Mouse (Mus musculus): ENCODE data around the gene Samd4. TPM values are rescaled to one million over a fixed set of nuclear protein-coding genes. Genes with fewer than 3 reads are reported as not detected.

Gene Samd4
- polyA plus RNA-seq, 1 experiment from 2014 or later = 0.50 TPM

DNA sequence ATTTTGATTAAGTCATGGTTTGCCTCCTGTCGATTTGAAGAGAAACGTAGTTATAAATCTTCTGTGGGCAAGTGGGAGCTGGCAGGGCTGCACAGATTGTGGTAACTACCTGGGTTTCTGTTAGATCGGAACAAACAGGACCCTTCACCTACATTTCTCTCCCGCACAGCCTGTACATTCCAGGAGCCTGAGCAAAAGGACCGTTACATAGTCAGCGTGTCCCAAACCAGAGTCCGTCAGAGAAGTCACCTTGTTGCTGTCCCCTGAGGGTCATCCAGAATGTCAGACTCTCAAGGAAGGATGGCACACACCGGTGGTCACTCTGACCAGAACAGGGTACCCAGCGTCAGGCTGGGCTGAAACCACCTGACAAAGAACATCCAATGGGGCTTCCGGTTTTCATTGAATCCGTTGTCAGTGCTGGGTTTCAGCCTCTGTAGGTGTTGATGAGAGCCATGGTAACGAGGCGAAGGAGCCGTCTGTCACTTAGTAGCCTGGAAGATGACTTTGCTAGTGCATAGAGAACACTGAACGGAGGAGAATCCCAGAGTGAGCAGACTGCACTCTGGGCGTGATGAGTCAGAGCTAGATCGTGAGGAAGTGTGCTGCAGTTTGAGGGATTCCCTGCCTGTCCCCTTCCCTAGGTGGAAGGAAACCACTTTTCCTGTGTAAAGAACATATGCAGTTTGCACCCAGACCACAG is 98.2 kb downstream of the Samd4 start:
- Histone ChIP-seq H3K27ac (no peak overlapping the region), H3K4me3 (replicated peaks) (no peak overlapping the region), H3K27me3 (no peaks in the 10 kb centered on the region), H3K4me2 (no peak overlapping the region), H3K36me3 (no peaks in the 10 kb centered on the region), H3K4me1 (replicated peaks) (no peaks in the 10 kb centered on the region), H3K9ac (no peak overlapping the region), H3K9me3 (replicated peaks) (no peaks in the 10 kb centered on the region)
- 44% methylated on average over 17 of the region's 17 CpGs for WGBS (ENCODE audit: insufficient replicate concordance)
- ATAC-seq (ENCODE audit: low read depth) (no peak), DNase-seq (no peak)

GRCm38 (mm10) chr14:46982106-46982505 is 99.5 kb downstream of the Samd4 start:
- no peak overlapping the region for H3K4me3 ChIP-seq (replicated peaks)
- DNase-seq (no peak), ATAC-seq (ENCODE audit: low read depth) (no peak)
- H3K4me2 ChIP-seq = no peak overlapping the region
- no peaks in the 10 kb centered on the region for H3K36me3 ChIP-seq
- H3K4me1 ChIP-seq (replicated peaks) = no peaks in the 10 kb centered on the region
- 61% methylated on average over 6 of the region's 6 CpGs for WGBS (ENCODE audit: insufficient replicate concordance)
- no peak overlapping the region for H3K27ac ChIP-seq
- H3K27me3 ChIP-seq = no peaks in the 10 kb centered on the region
- no peaks in the 10 kb centered on the region for H3K9me3 ChIP-seq (replicated peaks)
- no peak overlapping the region for H3K9ac ChIP-seq

DNA sequence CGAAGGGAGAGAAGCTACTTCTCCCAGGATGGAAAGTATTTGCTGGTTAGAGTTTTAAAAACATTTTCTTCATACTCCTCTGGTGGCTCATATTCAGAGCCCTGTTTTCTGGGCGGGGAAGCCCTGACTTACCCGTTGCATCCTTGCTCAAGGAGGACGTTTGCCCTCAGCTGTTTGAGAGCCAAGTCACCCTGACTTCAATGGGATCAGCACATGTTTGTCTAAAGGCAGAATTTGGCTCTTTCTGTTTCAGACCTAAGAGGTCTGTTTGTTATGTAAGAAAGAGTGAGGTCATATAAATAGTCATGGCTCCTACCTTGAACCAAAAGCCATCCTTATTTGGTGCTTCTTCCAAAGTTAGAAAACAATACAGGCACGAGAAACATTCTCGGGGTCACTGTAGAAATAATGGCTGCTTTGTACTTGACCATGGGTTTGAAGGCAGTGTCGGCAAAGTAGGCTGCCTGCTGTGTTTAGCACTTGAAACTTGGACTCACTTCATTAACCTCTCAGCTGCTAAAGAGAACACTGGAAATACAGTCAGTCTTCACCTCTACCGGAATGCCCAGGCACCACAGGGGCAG is 102.0 kb downstream of the Samd4 start:
- Histone ChIP-seq H3K4me1 (replicated peaks) (no peaks in the 10 kb centered on the region), H3K4me2 (no peak overlapping the region), H3K4me3 (replicated peaks) (no peak overlapping the region), H3K27me3 (no peaks in the 10 kb centered on the region), H3K9ac (no peak overlapping the region), H3K27ac (no peak overlapping the region), H3K9me3 (replicated peaks) (no peaks in the 10 kb centered on the region), H3K36me3 (no peaks in the 10 kb centered on the region)
- ATAC-seq (ENCODE audit: low read depth) = no peak
- DNase-seq = no peak
- 56% methylated on average over 8 of the region's 8 CpGs for WGBS (ENCODE audit: insufficient replicate concordance)

DNA sequence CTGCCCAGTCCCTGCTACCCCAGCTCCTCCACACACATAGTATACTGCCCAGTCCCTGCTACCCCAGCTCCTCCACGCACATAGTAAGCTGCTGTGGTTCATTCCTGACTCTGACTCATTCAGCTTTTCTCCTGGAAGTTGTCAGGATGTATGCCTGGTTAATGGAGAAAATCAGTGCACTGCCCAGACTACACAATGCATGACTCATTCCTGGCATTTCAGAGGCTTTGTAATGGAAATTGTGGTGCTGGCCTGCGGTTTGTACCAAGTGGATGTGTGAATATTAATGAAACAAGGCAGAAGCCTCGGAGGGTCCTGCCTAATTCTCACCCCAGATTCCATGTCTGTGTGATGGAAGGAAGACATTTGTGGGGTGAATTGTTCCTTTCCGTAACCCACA is 107.0 kb downstream of the Samd4 start:
- 33% methylated on average over 4 of the region's 4 CpGs for WGBS (ENCODE audit: insufficient replicate concordance)
- Histone ChIP-seq H3K4me2 (no peak overlapping the region), H3K9ac (no peak overlapping the region), H3K9me3 (replicated peaks) (no peaks in the 10 kb centered on the region), H3K4me1 (replicated peaks) (no peaks in the 10 kb centered on the region), H3K27me3 (no peaks in the 10 kb centered on the region), H3K27ac (no peak overlapping the region), H3K36me3 (no peaks in the 10 kb centered on the region), H3K4me3 (replicated peaks) (no peak overlapping the region)
- no peak for ATAC-seq (ENCODE audit: low read depth)
- DNase-seq = no peak

DNA sequence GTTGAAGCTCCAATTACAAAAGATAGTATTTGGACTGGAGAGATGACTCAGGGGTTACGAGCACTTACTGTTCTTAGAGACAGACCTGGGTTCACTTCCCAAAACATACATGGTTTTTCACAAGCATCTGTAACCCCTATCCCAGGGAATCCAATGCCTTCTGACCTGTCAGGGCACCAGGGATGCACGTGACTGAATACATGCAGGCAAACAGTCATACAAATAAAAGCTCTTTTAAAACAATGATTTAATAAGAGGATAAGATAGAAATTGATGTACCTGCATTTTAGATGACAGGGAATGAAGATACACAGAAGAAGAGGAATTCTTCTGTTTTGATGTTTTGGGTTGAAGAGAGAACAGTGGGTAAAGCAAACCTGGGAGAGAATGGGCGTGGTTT is 107.8 kb downstream of the Samd4 start:
- WGBS (ENCODE audit: insufficient replicate concordance) = 64% methylated on average over 3 of the region's 3 CpGs
- H3K4me1 ChIP-seq (replicated peaks) = no peaks in the 10 kb centered on the region
- no peak for ATAC-seq (ENCODE audit: low read depth)
- no peaks in the 10 kb centered on the region for H3K36me3 ChIP-seq
- no peak for DNase-seq
- H3K4me3 ChIP-seq (replicated peaks) = no peak overlapping the region
- H3K27me3 ChIP-seq = no peaks in the 10 kb centered on the region
- no peak overlapping the region for H3K27ac ChIP-seq
- no peaks in the 10 kb centered on the region for H3K9me3 ChIP-seq (replicated peaks)
- no peak overlapping the region for H3K4me2 ChIP-seq
- H3K9ac ChIP-seq = no peak overlapping the region

DNA sequence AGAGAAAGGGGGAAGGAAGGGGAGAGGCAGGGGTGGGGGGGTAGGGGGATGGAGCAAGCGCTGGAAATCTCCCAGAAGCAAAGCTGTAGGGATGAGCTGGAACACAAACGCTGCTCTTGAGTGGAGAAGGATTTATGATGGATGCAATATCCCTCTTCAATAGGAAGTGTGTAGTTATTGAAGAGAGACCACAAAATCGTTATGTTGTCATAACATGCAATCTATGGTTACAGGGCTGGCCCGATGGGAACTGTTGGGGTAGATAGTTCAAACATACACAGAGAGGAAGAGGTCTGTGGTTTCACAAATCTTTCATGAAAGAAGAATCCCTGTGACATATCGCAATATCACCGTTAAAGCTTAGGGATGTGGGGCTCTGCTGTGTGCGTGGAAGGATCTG is 112.0 kb downstream of the Samd4 start:
- Histone ChIP-seq H3K4me3 (replicated peaks) (no peak overlapping the region), H3K27me3 (no peaks in the 10 kb centered on the region)

GRCm38 (mm10) chr14:46999321-47000025 is 116.8 kb downstream of the Samd4 start:
- no peaks in the 10 kb centered on the region for H3K4me1 ChIP-seq (replicated peaks)
- no peaks in the 10 kb centered on the region for H3K9me3 ChIP-seq (replicated peaks)
- H3K36me3 ChIP-seq = no peaks in the 10 kb centered on the region
- H3K9ac ChIP-seq = no peak overlapping the region
- no peak overlapping the region for H3K27ac ChIP-seq
- DNase-seq (no peak), ATAC-seq (ENCODE audit: low read depth) (no peak)
- no peak overlapping the region for H3K4me2 ChIP-seq
- 48% methylated on average over 9 of the region's 9 CpGs for WGBS (ENCODE audit: insufficient replicate concordance)
- H3K27me3 ChIP-seq = no peaks in the 10 kb centered on the region
- no peak overlapping the region for H3K4me3 ChIP-seq (replicated peaks)

More for the DNA sequence above, 112.0 kb downstream of the Samd4 start:
- no peak for ATAC-seq (ENCODE audit: low read depth)
- Histone ChIP-seq H3K9me3 (replicated peaks) (no peaks in the 10 kb centered on the region), H3K9ac (no peak overlapping the region), H3K27ac (no peak overlapping the region), H3K36me3 (no peaks in the 10 kb centered on the region), H3K4me2 (no peak overlapping the region), H3K4me1 (replicated peaks) (no peaks in the 10 kb centered on the region)
- DNase-seq = no peak
- WGBS (ENCODE audit: insufficient replicate concordance) = 36% methylated on average over 7 of the region's 7 CpGs

DNA sequence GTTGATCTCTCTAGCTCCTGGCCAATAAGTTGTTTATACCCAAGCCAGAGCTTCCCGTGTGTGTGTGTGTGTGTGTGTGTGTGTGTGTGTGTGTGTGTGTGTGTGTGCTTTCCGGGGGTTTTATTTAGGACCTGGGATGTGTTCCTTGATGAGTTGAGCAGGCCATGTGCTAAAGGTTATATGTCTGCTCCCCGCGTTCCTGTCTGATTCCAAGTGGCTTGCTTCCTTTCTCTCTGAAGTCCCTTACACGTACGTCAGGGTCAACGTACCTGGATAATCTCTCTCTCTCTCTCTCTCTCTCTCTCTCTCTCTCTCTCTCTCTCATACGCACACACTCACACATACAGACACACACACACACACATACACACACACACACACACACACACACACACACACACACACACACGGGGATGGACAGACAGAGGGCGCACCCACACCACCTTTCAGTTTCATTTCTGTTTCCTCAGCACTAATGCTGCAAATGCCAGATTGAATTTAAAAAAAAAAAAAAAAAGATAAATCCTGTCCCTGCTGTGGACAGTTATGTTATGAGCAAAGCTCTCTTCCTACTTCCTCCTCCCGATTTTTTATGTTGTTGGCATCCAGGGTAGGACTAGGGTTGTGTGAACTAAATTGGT is 117.6 kb downstream of the Samd4 start:
- no peak overlapping the region for H3K4me2 ChIP-seq
- no peak for DNase-seq
- H3K9ac ChIP-seq = no peak overlapping the region
- no peak overlapping the region for H3K4me3 ChIP-seq (replicated peaks)
- H3K4me1 ChIP-seq (replicated peaks) = no peaks in the 10 kb centered on the region
- H3K27ac ChIP-seq = no peak overlapping the region
- H3K9me3 ChIP-seq (replicated peaks) = no peaks in the 10 kb centered on the region
- H3K36me3 ChIP-seq = no peaks in the 10 kb centered on the region
- 63% methylated on average over 11 of the region's 11 CpGs for WGBS (ENCODE audit: insufficient replicate concordance)
- no peaks in the 10 kb centered on the region for H3K27me3 ChIP-seq
- no peak for ATAC-seq (ENCODE audit: low read depth)

DNA sequence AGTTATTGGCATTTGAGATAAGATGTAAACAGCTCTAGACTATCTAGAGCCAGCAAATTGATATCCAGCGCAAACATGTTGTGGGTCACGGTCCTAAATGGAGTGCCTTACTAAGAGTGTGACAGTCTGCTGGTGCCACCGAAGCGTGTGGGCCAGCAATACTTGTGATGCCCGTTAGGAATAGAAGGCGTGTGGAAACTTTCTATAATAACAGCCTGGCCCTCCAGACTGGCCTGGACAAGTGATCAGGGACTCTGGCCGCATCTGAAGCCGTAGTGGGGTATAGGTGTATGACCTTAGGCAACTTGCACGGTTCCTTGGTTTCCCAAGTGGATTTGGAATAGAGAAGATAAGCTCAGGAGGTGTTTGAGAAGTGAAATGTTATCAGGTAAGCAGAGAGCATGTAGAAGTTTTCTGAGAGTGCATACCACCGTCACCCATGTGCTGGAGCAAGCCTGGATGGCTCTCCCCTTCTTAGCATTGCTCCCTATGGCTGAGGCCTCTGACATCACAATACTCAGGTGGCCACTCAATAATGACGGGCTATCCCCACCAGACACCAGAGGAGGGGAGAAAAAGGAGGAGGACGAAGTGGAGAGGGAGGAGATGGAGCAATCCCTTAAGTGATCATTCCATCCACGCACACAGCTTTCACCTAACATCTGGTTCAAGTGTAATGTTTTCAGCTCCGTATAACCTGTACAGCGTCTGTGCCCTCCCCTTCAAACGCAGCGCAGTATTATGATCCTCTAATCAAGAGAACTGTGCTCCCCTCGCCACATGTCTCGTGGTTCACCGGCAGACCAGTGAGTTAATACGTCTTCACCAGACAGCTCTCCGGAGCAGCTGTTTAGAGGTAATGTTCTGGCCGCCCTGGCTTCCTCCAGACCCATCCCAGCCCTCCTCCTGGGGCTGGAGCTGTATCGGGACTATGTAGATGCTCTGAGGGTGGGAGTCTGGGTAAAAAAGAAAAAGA is 118.4 kb downstream of the Samd4 start:
- Histone ChIP-seq H3K9me3 (replicated peaks) (no peaks in the 10 kb centered on the region), H3K27ac (no peak overlapping the region), H3K9ac (no peak overlapping the region), H3K4me1 (replicated peaks) (no peaks in the 10 kb centered on the region), H3K27me3 (no peaks in the 10 kb centered on the region), H3K4me3 (replicated peaks) (no peak overlapping the region), H3K36me3 (no peaks in the 10 kb centered on the region), H3K4me2 (no peak overlapping the region)
- ATAC-seq (ENCODE audit: low read depth) (no peak), DNase-seq (no peak)
- WGBS (ENCODE audit: insufficient replicate concordance) = 69% methylated on average over 24 of the region's 24 CpGs

DNA sequence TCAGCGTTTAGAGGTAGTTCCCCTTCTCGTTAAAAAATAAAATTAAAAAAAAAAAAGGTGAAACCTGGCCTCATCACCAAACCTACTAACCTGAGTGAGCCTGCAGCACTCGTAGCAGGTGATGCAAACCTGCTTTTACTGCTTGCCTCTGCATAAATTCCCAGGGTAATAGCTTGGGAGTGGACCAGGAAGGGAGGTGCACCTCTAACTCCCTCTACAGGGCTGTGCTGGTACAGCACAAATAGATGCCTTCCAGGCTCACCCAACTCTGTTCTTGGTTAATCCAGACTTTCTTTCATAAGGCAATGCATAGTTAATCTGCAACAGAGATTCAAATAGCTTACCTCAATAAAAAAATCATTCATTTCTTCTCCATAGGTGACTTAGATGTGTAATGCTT is 121.5 kb downstream of the Samd4 start:
- DNase-seq (no peak), ATAC-seq (ENCODE audit: low read depth) (no peak)
- WGBS (ENCODE audit: insufficient replicate concordance) = 14% methylated on average over 3 of the region's 3 CpGs
- Histone ChIP-seq H3K4me2 (no peak overlapping the region), H3K9me3 (replicated peaks) (no peaks in the 10 kb centered on the region), H3K36me3 (no peaks in the 10 kb centered on the region), H3K27ac (no peak overlapping the region), H3K4me3 (replicated peaks) (no peak overlapping the region), H3K9ac (no peak overlapping the region), H3K4me1 (replicated peaks) (no peaks in the 10 kb centered on the region), H3K27me3 (no peaks in the 10 kb centered on the region)
